Mouse (Mus musculus) adrenal gland, postnatal 14 days (tissue): ENCODE results near the gene Gm10409. TPM values are rescaled to one million over a fixed set of nuclear protein-coding genes. Genes with fewer than 3 reads are reported as not detected.
"Not testable (repeated sequence)": the region's sequence is repeated elsewhere in the genome, so short reads cannot be mapped to it uniquely, and the experiment has no call there.

Source experiments
- DNase-seq: peaks from one replicate; pipeline ENCODE4 v3.0.0; 2021; ENCODE audit warnings: mixed read lengths
- long read RNA-seq, 2 experiments: library from polyadenylated mRNA; stranded (forward); transcript quantifications; one replicate each; pipeline ENCODE4 v2.0.0; 2021
- total RNA-seq: library from RNA; stranded (reverse); gene quantifications from 2 replicates; pipeline ENCODE4 v1.2.3, GENCODE M21; 2021

The Gm10409 gene
- total RNA-seq = 0.44 and 0.53 TPM in 2 replicates
- long read RNA-seq, experiment 1 = 0 reads
- long read RNA-seq, experiment 2 = 0 reads

DNA sequence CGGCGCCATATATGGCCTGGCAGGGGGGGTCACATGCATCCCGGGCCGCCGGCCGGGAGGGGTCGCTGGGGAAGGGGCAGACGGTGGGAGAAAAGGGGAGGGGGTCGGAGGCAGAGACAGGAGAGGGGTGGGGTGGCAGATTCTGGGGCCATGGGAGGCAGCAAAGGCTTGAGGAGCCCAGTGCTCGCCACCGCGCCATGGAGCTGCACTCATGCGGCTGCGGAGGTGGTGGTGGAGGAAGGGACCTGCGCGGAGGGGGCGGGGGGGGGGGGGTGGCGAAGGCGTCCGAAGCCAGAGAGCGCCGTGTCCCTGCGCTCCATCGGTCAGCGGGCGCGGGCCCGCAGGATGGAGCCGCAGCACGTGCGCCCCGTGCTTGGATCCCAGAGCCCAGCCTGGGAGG is at the start of gene Gm10409:
Gene Gm10409 (plus strand): TSS at position 301 of the 400 bp plus-strand sequence.
- DNase-seq = not testable (repeated sequence)

- DNase-seq = not testable (repeated sequence)
Measured at GRCm38 (mm10) chr14:3394793-3395192, 17.6 kb upstream of the Gm10409 start, which contains the start of gene Gm10413. Gm10413 (plus strand) TSS chr14:3395093.

DNA sequence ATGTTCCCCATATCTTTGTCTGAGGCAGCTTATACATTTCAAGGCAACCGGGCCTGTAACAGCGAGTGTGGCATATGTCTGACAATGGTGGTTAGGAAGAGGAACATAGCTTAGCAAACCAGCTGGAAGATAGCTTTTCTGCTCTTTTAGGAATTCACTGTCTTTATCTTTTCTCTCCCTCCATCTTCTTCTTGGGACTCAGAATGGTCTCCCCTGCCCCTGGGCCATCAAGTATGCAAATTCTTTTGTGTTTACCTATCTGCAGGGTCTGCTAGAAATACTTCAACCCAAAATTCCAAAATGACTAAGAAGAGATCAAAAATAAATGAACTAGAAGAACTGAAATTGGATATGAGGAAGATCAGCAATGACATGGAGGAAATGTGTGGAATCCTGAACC is 15.4 kb downstream of the Gm10409 start, which contains the start of gene Gm3005:
Gene Gm3005 (plus strand): TSS at position 301 of the 400 bp plus-strand sequence.
- DNase-seq = not testable (repeated sequence)

DNA sequence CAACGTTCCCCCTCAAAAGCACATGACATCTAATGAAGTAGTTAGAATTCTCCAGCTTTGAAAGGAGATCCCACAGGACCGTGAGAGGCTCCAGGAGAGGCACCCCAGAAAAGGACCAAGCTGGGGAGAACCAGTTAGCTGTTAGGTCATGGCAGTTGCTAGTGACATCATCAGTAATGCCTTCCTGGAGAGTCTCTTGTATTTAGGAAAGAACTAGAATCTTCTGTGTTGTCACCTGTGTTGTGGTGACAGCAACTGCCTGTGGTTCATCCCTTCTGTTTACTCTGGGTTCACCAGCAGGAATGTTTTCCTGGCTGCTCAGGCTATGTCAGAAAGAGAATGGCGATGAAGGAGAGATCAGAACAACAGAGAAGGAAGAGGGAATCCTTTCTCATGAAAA is 36.7 kb downstream of the Gm10409 start, which contains the start of gene Gm10408:
Gene Gm10408 (plus strand): TSS at position 301 of the 400 bp plus-strand sequence.
- not testable (repeated sequence) for DNase-seq

Other genes with a start within 250 kb of the Gm10409 start
- gene Gm5795, start 224.4 kb upstream of the Gm10409 start, total RNA-seq = not detected in 2 replicates
- 1.7 and 2.6 TPM in 2 replicates for gene D830030K20Rik, start 204.1 kb upstream of the Gm10409 start, total RNA-seq
- gene Gm2956, start 80.0 kb upstream of the Gm10409 start, total RNA-seq = not detected in 2 replicates
- not detected in 2 replicates for gene Gm10413, start 17.5 kb upstream of the Gm10409 start, total RNA-seq
- 0.19 TPM in 1 of 2 replicates, not detected in the other for gene Gm3005, start 15.5 kb downstream of the Gm10409 start, total RNA-seq
- gene Gm10408, start 36.8 kb downstream of the Gm10409 start, total RNA-seq = not detected in 2 replicates
- gene Gm3012, start 221.9 kb downstream of the Gm10409 start, total RNA-seq = not detected in 2 replicates
- 0.44 and 0.53 TPM in 2 replicates for gene Gm3020, start 239.4 kb downstream of the Gm10409 start, total RNA-seq